Mouse (Mus musculus): ENCODE results near the gene Prr22. TPM values are rescaled to one million over a fixed set of nuclear protein-coding genes. Genes with fewer than 3 reads are reported as not detected.

Gene Prr22
- 1.3 and 2.1 TPM in 2 replicates for polyA plus RNA-seq (2016; fragmentation: Nextera tagmentation; extraction: Ambion mirVana)

DNA sequence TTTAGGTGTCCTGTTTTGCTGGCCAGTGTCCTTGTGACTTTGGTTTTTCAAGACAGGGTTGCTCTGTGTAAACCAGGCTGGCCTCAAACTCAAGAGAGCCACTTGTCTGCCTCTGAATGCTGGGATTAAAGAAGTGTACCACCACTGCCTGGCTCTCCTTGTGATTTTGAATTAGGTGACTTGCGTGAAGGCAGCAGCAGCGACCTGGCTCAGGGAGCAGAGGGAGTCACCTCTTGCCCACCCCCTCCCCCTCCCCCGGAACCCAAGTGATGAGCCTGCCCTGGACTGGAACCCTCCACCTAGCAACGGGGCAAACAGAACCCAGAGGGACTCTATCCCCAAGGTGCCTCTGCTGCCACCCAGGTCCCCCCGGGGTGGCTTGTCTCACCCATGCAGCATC is at the start of gene Prr22:
Gene Prr22 (plus strand): TSS at position 301 of the 400 bp plus-strand sequence.
- H3K9me3 ChIP-seq: no peaks in the 10 kb centered on the region
- H3K27me3 ChIP-seq (ENCODE audit: insufficient read depth, poor library complexity, severe bottlenecking): no peaks in the 10 kb centered on the region
- 88% methylated on average over 5 of the region's 5 CpGs for WGBS
- peaks cover 28% of the 10 kb centered on the region for H3K4me1 ChIP-seq
- no peak within 1 kb of the TSS for H3K27ac ChIP-seq
- peaks cover 59% of the 10 kb centered on the region for H3K36me3 ChIP-seq
- no peak for DNase-seq (ENCODE audit: low spot score)
- no peak within 1 kb of the TSS for H3K4me3 ChIP-seq

DNA sequence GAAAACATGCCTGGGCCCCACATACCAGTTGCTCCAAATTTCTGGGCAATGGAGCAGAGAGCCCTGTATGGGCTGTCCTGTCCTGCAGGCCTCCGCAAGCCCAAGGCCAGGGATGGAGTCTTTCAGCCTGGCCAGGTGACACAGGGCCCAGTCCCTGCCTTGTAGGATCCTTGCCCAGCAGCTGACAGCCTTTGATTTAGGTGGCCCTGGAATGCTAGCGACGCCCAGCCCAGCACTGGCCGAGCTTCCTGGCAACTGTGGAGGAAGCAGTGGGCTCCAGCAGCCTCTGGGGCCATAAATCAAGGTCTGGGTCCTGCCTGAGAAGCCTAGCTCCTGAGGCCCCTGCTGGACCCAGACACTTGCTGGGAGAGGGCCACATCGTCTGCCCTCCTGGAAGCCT is 47.6 kb upstream of the Prr22 start:
- 82% methylated on average over 5 of the region's 5 CpGs for WGBS

DNA sequence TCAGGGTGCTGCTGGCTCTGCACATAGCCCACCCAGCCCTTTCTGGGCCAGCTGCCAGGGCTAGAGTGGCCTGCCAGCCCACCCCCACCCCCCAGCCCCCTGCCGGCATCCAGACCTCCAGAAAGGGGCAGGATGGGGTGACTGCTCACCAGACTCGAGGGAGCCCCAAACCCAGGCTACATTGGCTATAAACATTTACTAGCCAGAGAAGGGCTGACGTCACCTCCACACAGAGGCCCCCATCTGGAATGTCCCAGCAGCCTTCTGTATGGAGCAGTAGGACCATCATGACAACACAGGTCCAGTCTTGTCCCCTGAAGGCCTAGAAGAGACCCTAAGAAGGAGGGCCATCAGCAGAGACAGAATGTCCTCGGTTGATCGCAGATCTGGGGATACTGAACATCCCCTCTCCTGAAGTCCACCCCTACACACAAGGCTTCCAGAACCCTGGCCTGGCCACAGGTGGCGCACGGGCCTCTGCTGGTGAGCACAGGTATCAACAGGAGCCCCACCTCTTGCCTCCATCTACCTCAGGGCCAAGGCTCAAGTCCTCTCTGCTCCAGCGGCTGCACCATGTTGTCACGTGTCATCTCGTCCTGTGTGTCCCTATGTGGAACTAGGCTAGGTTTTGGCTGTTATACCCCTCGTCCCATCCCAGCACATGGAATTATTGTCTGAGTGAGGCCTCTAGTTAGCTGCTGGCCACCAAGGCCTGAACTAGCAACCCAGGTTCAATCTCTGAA is 46.5 kb upstream of the Prr22 start:
- Histone ChIP-seq H3K36me3 (peaks cover 57% of the 10 kb centered on the region), H3K9me3 (no peaks in the 10 kb centered on the region), H3K4me3 (no peak overlapping the region), H3K4me1 (peaks cover 38% of the 10 kb centered on the region), H3K27ac (no peak overlapping the region; the same call in 1 of the 2 replicates), H3K27me3 (ENCODE audit: insufficient read depth, poor library complexity, severe bottlenecking) (no peaks in the 10 kb centered on the region)
- no peak for DNase-seq (ENCODE audit: low spot score)
- WGBS: 83% methylated on average over 11 of the region's 11 CpGs

More for the DNA sequence above, 47.6 kb upstream of the Prr22 start:
- no peak overlapping the region for H3K27ac ChIP-seq
- H3K36me3 ChIP-seq: peaks cover 57% of the 10 kb centered on the region
- no peaks in the 10 kb centered on the region for H3K27me3 ChIP-seq (ENCODE audit: insufficient read depth, poor library complexity, severe bottlenecking)
- no peak overlapping the region for H3K4me3 ChIP-seq
- peaks cover 32% of the 10 kb centered on the region for H3K4me1 ChIP-seq
- no peaks in the 10 kb centered on the region for H3K9me3 ChIP-seq
- no peak for DNase-seq (ENCODE audit: low spot score)

DNA sequence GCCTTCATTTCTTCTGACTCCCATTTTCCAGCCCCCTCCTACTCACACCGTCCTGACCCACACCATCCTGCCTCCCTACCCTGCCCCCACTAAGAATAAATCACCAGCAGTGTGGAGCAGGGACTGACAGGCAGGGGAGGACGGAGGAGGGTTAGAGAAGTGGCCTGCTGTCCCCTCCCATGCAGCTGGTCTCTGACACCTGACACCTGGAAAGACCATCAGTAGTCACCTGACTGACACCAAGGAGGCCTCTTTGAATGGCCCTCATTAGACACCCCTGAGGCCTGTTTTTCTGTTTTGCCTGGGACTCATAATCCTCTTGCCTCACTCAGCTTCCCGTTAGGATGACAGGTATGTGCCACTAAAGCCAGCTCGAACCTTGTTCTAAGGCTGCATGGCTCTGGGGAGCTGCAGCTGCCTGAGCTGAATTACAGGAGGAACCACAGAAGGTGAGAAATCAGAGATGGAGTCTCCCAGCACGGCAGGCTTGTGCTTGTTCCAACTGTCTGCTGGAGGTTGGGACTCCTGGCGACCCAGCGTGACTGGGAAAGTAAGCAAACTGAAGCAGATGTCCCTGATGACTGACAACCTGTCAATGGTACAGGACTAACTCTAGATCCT is 42.9 kb upstream of the Prr22 start:
- WGBS: 8% methylated on average over 7 of the region's 7 CpGs
- Histone ChIP-seq H3K9me3 (no peaks in the 10 kb centered on the region), H3K27me3 (ENCODE audit: insufficient read depth, poor library complexity, severe bottlenecking) (peaks cover 26% of the 10 kb centered on the region; the same call in 1 of the 2 replicates), H3K4me3 (peak overlapping the region; percentile 27; the same call in 1 of the 2 replicates), H3K36me3 (peaks cover 30% of the 10 kb centered on the region), H3K27ac (peak overlapping the region; percentile 37), H3K4me1 (peaks cover 28% of the 10 kb centered on the region)
- DNase-seq (ENCODE audit: low spot score): no peak

DNA sequence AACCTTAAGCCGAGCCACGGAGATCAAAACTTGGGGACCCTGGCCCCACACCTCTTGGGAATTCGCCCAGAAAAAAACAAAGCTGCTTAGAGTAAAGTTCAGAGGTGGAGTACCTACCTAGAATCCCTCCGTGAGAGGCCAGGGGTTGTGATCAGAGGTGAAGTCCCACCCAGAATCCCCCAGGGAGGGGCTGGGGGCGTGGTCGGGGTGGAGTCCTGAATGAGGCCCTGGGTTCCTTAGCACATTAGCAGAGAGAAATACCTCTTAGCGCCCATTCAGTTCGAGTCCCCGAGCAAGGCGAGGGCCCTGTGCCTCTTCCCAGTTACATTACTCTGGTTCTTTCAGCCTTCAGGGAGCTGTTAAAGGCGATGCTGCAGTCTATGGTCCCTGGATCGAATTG is 42.4 kb upstream of the Prr22 start:
- WGBS: 6% methylated on average over 12 of the region's 12 CpGs
- no peaks in the 10 kb centered on the region for H3K9me3 ChIP-seq
- H3K27ac ChIP-seq: peak overlapping the region; percentile 37
- H3K4me3 ChIP-seq: peak overlapping the region; percentile 27
- peaks cover 27% of the 10 kb centered on the region; the same call in 1 of the 2 replicates for H3K27me3 ChIP-seq (ENCODE audit: insufficient read depth, poor library complexity, severe bottlenecking)
- H3K36me3 ChIP-seq: peaks cover 25% of the 10 kb centered on the region
- DNase-seq (ENCODE audit: low spot score): peak; percentile 87
- H3K4me1 ChIP-seq: peaks cover 28% of the 10 kb centered on the region

DNA sequence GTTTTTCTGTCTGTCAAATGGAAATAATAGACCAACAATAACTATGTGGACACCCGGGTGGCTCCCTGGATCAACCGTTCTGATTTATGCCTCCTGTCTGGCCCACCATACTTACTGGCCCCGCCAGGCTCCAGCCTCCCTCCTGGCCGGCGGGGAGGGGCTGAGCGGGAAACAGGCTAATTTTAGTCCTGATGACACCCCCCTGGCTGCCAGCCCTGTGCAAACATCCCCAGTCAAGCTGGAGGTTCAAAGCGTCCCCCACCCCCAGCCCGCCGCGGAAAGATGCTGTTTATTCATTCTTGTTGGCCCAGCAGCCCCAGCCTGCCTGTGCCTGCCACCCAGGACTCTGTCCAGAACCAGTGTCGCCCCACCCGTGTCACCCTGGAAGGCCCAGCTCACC is 41.9 kb upstream of the Prr22 start:
- DNase-seq (ENCODE audit: low spot score): no peak
- H3K36me3 ChIP-seq: peaks cover 21% of the 10 kb centered on the region
- peaks cover 28% of the 10 kb centered on the region for H3K4me1 ChIP-seq
- H3K4me3 ChIP-seq: peak overlapping the region; percentile 27
- H3K27me3 ChIP-seq (ENCODE audit: insufficient read depth, poor library complexity, severe bottlenecking): peaks cover 29% of the 10 kb centered on the region; the same call in 1 of the 2 replicates
- no peaks in the 10 kb centered on the region for H3K9me3 ChIP-seq
- WGBS: 10% methylated on average over 12 of the region's 12 CpGs
- H3K27ac ChIP-seq: peak overlapping the region; percentile 37

DNA sequence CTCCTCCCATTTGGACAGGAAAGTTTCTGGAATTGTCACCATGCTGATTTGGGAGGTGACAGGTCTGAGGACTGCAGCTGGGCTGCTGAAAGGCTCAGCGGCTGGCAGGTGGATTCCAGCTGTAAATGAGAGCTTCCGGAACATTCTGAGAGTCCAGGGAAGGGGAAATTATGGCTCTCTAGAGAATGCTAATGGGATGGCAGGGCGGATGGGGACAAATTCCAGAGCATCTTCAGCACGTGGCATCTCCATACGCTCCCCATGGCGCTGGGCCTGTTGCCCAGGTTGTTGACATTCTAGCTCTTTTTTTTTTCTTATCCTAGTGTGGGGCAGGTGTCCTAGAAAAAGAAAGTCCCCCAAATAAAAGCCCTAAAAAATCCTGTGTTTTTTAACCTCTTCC is 40.9 kb upstream of the Prr22 start:
- H3K4me3 ChIP-seq: no peak overlapping the region
- 55% methylated on average over 6 of the region's 6 CpGs for WGBS
- H3K36me3 ChIP-seq: peaks cover 10% of the 10 kb centered on the region
- peaks cover 28% of the 10 kb centered on the region for H3K4me1 ChIP-seq
- H3K27me3 ChIP-seq (ENCODE audit: insufficient read depth, poor library complexity, severe bottlenecking): peaks cover 39% of the 10 kb centered on the region; the same call in 1 of the 2 replicates
- H3K27ac ChIP-seq: peak overlapping the region; percentile 36; the same call in 1 of the 2 replicates
- no peak for DNase-seq (ENCODE audit: low spot score)
- H3K9me3 ChIP-seq: no peaks in the 10 kb centered on the region

DNA sequence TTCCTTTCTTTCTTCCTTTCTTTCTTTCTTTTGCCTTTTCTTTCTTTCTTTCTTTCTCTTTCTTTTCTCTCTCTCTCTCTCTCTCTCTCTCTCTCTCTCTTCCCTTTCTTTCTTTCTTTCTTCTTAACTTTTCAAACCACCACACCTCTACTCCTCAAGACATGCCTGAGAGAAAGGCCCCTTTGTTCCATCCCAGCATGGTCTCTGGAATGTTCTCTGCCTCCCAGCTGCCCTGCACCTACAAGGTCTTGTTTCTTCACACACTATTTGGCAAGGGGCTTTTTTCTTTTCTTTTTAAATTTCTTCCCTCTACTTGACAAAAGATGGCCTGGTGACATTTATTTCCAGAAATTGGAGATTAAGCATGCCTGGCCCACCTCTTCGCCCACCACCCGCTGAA is 40.4 kb upstream of the Prr22 start:
- WGBS: 56% methylated on average over 2 of the region's 2 CpGs
- no peak for DNase-seq (ENCODE audit: low spot score)
- Histone ChIP-seq H3K4me3 (no peak overlapping the region), H3K4me1 (peaks cover 28% of the 10 kb centered on the region), H3K27me3 (ENCODE audit: insufficient read depth, poor library complexity, severe bottlenecking) (peaks cover 39% of the 10 kb centered on the region; the same call in 1 of the 2 replicates), H3K9me3 (no peaks in the 10 kb centered on the region), H3K27ac (no peak overlapping the region), H3K36me3 (peaks cover 5% of the 10 kb centered on the region)

DNA sequence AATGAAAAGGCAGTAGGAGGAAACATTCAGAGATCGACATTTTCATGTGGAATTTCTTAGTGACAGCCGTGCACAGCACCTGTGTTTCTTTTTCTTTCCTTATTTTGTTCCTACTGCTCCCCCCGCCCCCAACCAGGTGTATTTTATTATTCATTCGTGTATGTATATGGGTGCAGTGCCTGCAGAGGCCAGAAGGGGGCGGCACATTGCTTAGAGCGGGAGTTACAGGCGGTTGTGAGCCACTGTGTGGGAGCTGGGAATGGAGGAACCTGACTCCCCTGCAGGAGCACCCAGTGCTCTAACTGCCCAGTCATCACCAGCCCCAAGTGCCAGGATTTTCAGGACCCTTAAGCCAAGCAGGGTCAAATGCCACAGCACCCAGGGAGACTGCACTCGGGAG is 33.5 kb upstream of the Prr22 start:
- no peak overlapping the region for H3K4me3 ChIP-seq
- peaks cover 14% of the 10 kb centered on the region for H3K4me1 ChIP-seq
- no peaks in the 10 kb centered on the region for H3K36me3 ChIP-seq
- H3K9me3 ChIP-seq: no peaks in the 10 kb centered on the region
- WGBS: 43% methylated on average over 8 of the region's 8 CpGs
- H3K27me3 ChIP-seq (ENCODE audit: insufficient read depth, poor library complexity, severe bottlenecking): peaks cover 50% of the 10 kb centered on the region
- DNase-seq (ENCODE audit: low spot score): no peak
- no peak overlapping the region for H3K27ac ChIP-seq

DNA sequence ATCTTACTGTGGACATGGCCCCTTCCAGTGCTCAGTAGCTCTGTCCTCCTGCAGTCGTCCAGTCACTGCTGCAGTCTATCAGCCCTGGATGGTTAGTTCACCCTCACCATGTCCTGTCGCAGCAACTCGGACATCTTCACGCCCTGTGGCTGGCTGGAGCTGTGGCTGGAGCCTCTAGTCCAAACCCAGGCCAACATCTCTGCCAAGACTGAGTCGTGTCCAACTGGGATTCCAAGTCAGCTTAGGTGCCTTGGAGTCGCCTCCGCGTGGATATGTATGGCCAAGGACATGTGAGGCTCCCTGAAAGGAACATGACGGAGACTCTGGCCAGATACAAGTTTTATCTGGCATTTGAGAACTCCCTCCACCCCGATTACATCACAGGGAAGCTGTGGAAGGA is 31.8 kb upstream of the Prr22 start:
- no peak for DNase-seq (ENCODE audit: low spot score)
- no peaks in the 10 kb centered on the region for H3K9me3 ChIP-seq
- 76% methylated on average over 10 of the region's 10 CpGs for WGBS
- peaks cover 14% of the 10 kb centered on the region for H3K4me1 ChIP-seq
- no peak overlapping the region for H3K27ac ChIP-seq
- peaks cover 39% of the 10 kb centered on the region for H3K27me3 ChIP-seq (ENCODE audit: insufficient read depth, poor library complexity, severe bottlenecking)
- H3K36me3 ChIP-seq: no peaks in the 10 kb centered on the region
- no peak overlapping the region for H3K4me3 ChIP-seq

DNA sequence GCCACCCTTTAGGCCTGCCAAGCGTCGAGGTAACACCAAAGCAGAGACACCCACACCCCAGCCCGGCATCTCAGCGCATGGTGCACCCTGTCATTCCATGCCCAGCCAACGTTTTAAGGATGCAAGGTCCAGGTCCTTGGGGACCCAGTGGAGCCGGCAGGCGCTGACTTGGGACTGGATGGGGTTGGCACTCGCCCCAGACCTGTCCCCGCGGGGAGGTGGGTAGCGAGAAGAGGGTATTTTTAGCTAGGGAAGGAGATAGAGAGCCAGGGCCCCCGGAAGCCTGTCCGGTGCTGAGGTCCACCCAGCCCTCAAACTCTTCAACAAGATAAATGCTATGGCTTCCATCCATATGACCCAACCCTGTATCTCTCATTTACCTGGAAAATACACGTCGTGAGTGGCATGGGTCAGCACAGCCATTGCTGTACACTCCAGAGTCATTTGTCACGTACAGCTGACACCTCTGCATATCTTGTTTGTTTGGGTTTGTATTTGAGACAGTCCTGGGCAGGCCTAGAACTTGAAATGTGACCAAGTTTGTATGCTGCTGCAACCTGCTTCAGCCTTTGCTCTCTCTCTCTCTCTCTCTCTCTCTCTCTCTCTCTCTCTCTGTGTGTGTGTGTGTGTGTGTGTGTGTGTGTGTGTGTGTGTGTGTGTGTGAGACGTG is 29.8 kb upstream of the Prr22 start:
- WGBS: 60% methylated on average over 17 of the region's 17 CpGs
- H3K27me3 ChIP-seq (ENCODE audit: insufficient read depth, poor library complexity, severe bottlenecking): peaks cover 37% of the 10 kb centered on the region
- no peak for DNase-seq (ENCODE audit: low spot score)
- H3K36me3 ChIP-seq: no peaks in the 10 kb centered on the region
- no peak overlapping the region for H3K4me3 ChIP-seq
- peaks cover 14% of the 10 kb centered on the region for H3K4me1 ChIP-seq
- no peak overlapping the region for H3K27ac ChIP-seq
- no peaks in the 10 kb centered on the region for H3K9me3 ChIP-seq

DNA sequence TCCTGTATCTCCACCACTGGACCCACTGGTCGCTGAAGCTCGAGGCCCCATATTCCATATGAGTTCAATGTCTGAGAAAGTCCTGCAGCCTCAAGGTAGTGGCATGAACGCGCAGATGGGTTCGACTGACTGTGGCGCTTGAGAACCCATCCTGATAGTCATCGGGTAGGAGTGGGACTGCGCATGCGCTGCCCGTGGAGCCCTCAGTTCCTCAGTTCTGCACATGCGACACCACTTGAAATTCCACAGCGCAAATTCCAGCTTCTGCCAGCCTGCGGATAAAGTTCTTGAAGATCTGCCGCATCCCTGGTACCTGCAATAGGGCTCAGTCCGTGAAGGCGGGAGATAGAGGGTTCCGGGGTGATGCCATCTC is 29.3 kb upstream of the Prr22 start:
- Histone ChIP-seq H3K9me3 (no peaks in the 10 kb centered on the region), H3K27ac (no peak overlapping the region), H3K4me3 (0 out of 2 replicates have a peak overlapping the region, but pooled peaks have one; percentile 1), H3K27me3 (ENCODE audit: insufficient read depth, poor library complexity, severe bottlenecking) (peaks cover 37% of the 10 kb centered on the region), H3K36me3 (no peaks in the 10 kb centered on the region), H3K4me1 (peaks cover 14% of the 10 kb centered on the region)
- 68% methylated on average over 17 of the region's 17 CpGs for WGBS
- DNase-seq (ENCODE audit: low spot score): no peak

DNA sequence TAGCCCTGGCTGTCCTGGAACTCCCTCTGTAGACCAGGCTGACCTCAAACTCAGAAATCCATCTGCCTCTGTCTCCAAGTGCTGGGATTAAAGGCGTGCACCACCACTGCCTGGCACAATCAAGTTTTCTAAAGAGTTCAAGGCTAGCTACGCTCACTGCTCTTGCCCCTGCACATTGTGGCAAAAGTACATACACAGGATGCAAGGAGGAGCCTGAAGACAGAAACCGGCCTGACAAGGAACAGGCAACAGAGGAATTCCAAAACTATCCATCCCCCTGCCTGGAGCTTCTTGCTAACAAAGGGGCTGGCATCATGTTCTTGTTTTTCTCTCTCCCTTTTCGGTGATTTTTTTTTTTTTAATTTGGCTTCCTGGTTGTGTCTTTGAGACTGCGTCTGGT is 25.9 kb upstream of the Prr22 start:
- WGBS: 49% methylated on average over 5 of the region's 5 CpGs

More for the DNA sequence above, 25.9 kb upstream of the Prr22 start:
- no peaks in the 10 kb centered on the region for H3K9me3 ChIP-seq
- H3K4me1 ChIP-seq: peaks cover 17% of the 10 kb centered on the region
- peaks cover 19% of the 10 kb centered on the region; the same call in 1 of the 2 replicates for H3K27me3 ChIP-seq (ENCODE audit: insufficient read depth, poor library complexity, severe bottlenecking)
- H3K27ac ChIP-seq: no peak overlapping the region
- H3K4me3 ChIP-seq: no peak overlapping the region
- no peaks in the 10 kb centered on the region for H3K36me3 ChIP-seq
- DNase-seq (ENCODE audit: low spot score): no peak

Measured in heart, embryonic 10.5 days (tissue).